Mouse (Mus musculus) testis, adult 2 months (tissue): ENCODE data around the gene Qtrt2. TPM values are rescaled to one million over a fixed set of nuclear protein-coding genes. Genes with fewer than 3 reads are reported as not detected.

Experiments
- H3K27ac ChIP-seq: fragments of 200-500 bp; 2 replicates; pipeline ENCODE4 v1.5.1; 2012; ENCODE audit warnings: low read depth, low read length; ENCODE audit not compliant: control insufficient read depth, insufficient read depth
- H3K27me3 ChIP-seq: fragments of 200-500 bp; 2 replicates; pipeline ENCODE4 v1.6.1; 2012; ENCODE audit warnings: mild to moderate bottlenecking, low read length, moderate library complexity; ENCODE audit not compliant: control insufficient read depth, insufficient read depth
- H3K36me3 ChIP-seq: fragments of 200-500 bp; 2 replicates; pipeline ENCODE4 v1.6.1; 2012; ENCODE audit warnings: mild to moderate bottlenecking, low read length; ENCODE audit not compliant: control insufficient read depth, insufficient read depth
- H3K4me1 ChIP-seq: fragments of 200-500 bp; 2 replicates; pipeline ENCODE4 v1.6.1; 2012; ENCODE audit warnings: low read length; ENCODE audit not compliant: control insufficient read depth, insufficient read depth
- H3K4me3 ChIP-seq: fragments of 200-500 bp; 2 replicates; pipeline ENCODE4 v1.5.1; 2012; ENCODE audit warnings: low read depth, mild to moderate bottlenecking, low read length, moderate library complexity, mixed read lengths; ENCODE audit not compliant: control insufficient read depth
- CTCF ChIP-seq: fragments of 200-500 bp; IDR thresholded peaks from 2 replicates; pipeline ENCODE4 v1.5.1; 2012; ENCODE audit warnings: low read depth, mild to moderate bottlenecking, inconsistent platforms, low read length, moderate library complexity; ENCODE audit not compliant: control insufficient read depth, insufficient read depth, insufficient replicate concordance
- POLR2A ChIP-seq: fragments of 200-500 bp; IDR thresholded peaks from 2 replicates; pipeline ENCODE4 v1.6.1; 2012; ENCODE audit warnings: low read depth, mild to moderate bottlenecking, inconsistent platforms, low read length, moderate library complexity; ENCODE audit not compliant: control insufficient read depth
- polyA plus RNA-seq: library from polyadenylated mRNA; depleted of rRNA; stranded (reverse); fragments of >200 nt; gene quantifications from 2 replicates; pipeline ENCODE4 v1.2.3, GENCODE M21; 2012; rRNA removed

The Qtrt2 gene
- polyA plus RNA-seq, 1 experiment = 11.0 TPM

DNA sequence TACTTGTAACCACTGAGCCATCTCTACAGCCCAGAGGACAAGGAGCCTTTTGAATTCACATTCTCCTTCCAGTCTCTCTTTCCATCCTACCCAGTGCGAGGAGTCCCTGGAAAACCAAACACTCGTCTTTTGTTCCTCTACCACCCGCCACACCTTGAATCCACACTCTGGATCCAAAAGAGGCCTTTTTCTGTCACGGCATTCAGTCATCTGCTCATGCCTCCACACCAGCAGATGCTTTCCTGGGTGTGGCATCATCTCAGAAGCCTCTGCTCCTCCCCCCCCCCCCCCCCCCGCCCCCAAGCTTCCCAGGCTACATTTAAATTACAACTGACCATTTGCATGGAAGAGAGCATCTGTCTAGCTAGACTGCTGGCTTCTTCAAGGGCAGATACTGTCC, 110.3 kb downstream of the Qtrt2 start:
- Histone ChIP-seq H3K27me3 (no peaks in the 10 kb centered on the region), H3K27ac (no peak overlapping the region), H3K4me1 (no peaks in the 10 kb centered on the region), H3K36me3 (no peaks in the 10 kb centered on the region), H3K4me3 (no peak overlapping the region)
- TF ChIP-seq POLR2A (no peak), CTCF (no peak)

DNA sequence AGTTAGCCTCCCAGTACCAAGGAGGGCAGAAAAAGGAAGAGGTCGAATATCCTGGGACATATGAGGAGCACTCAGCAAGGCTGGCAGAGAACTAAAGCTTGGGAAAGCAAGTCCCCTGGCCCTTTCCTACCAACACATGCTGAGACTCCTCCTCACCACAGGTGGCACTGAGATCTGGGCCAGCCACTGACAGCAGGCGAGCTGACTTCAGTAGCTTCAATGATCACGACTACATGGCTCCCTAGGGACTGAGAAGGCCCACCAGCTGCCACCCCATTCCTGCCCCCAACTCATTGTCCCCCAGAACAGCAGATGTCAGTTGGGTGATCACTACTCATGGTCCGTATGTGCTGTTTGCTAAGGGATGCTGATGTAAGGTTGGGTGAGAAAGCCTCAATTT, 112.0 kb downstream of the Qtrt2 start:
- no peaks in the 10 kb centered on the region for H3K36me3 ChIP-seq
- H3K4me3 ChIP-seq = no peak overlapping the region
- H3K27ac ChIP-seq = no peak overlapping the region
- no peak for TF ChIP-seq CTCF
- no peak for TF ChIP-seq POLR2A
- no peaks in the 10 kb centered on the region for H3K27me3 ChIP-seq
- no peaks in the 10 kb centered on the region for H3K4me1 ChIP-seq

Other genes with a start within 250 kb of the Qtrt2 start
- gene Drd3, start 172.8 kb downstream of the Qtrt2 start, polyA plus RNA-seq = not detected in 2 replicates
- 9.7 and 36.6 TPM in 2 replicates for gene Ccdc191, start 37.0 kb downstream of the Qtrt2 start, polyA plus RNA-seq
- gene Zdhhc23, start 53.0 kb upstream of the Qtrt2 start, polyA plus RNA-seq = 1.0 and 1.3 TPM in 2 replicates
- gene Gramd1c, start 136.5 kb upstream of the Qtrt2 start, polyA plus RNA-seq = 16.8 and 19.5 TPM in 2 replicates
- 34.6 and 38.5 TPM in 2 replicates for gene Atp6v1a, start 212.9 kb upstream of the Qtrt2 start, polyA plus RNA-seq
- gene Naa50, start 213.0 kb upstream of the Qtrt2 start, polyA plus RNA-seq = 4.4 and 4.8 TPM in 2 replicates
- gene Usf3, start 246.4 kb upstream of the Qtrt2 start, polyA plus RNA-seq = 3.4 and 3.9 TPM in 2 replicates